Mouse (Mus musculus) gastrocnemius, postnatal 10 days (tissue): ENCODE data around the gene Afap1. TPM values are rescaled to one million over a fixed set of nuclear protein-coding genes. Genes with fewer than 3 reads are reported as not detected.

Source experiments
- DNase-seq: peaks from one replicate; pipeline ENCODE4 v3.0.0; 2021; ENCODE audit warnings: mixed read lengths
- long read RNA-seq, 2 experiments: library from polyadenylated mRNA; stranded (forward); transcript quantifications; one replicate each; pipeline ENCODE4 v2.0.0; 2021
- total RNA-seq, 2 experiments: library from RNA; stranded (reverse); gene quantifications; 2 replicates each; pipeline ENCODE4 v1.2.3; 2021

Afap1 gene
- 10 to 100 TPM; 18.6 to 25.9 TPM for total RNA-seq
- long read RNA-seq, experiment 1, full-length matches to known transcripts, result 3 of 4 reads
- long read RNA-seq, experiment 1, partial matches to known transcripts, result 1 of 4 reads
- long read RNA-seq, experiment 1, other reads (novel, unspliced or antisense), result 0 of 4 reads
- long read RNA-seq, experiment 2, full-length matches to known transcripts, result 5 of 10 reads
- long read RNA-seq, experiment 2, partial matches to known transcripts, result 0 of 10 reads
- long read RNA-seq, experiment 2, other reads (novel, unspliced or antisense), result 5 of 10 reads

- DNase-seq, result peak; percentile 100
Measured at GRCm38 (mm10) chr5:35893093-35893804, at the start of gene Afap1. Gene Afap1 (plus strand): TSS chr5:35893319.

- no peak for DNase-seq
Measured at GRCm38 (mm10) chr5:35851485-35851884, 41.6 kb upstream of the Afap1 start.

GRCm38 (mm10) chr5:35853463-35853862, 39.7 kb upstream of the Afap1 start:
- DNase-seq, result no peak

GRCm38 (mm10) chr5:35856245-35856644, 36.9 kb upstream of the Afap1 start:
- no peak for DNase-seq

- DNase-seq, result peak; percentile 82
Measured at GRCm38 (mm10) chr5:35858069-35858468, 35.0 kb upstream of the Afap1 start.

- DNase-seq, result no peak
Measured at GRCm38 (mm10) chr5:35861456-35861855, 31.7 kb upstream of the Afap1 start.

GRCm38 (mm10) chr5:35869973-35870372, 23.1 kb upstream of the Afap1 start:
- DNase-seq, result no peak

- peak; percentile 57 for DNase-seq
Measured at GRCm38 (mm10) chr5:35870408-35871012, 22.6 kb upstream of the Afap1 start.

- DNase-seq, result no peak
Measured at GRCm38 (mm10) chr5:35873382-35873781, 19.7 kb upstream of the Afap1 start.

GRCm38 (mm10) chr5:35876236-35876635, 16.9 kb upstream of the Afap1 start:
- DNase-seq, result no peak

GRCm38 (mm10) chr5:35879199-35879598, 13.9 kb upstream of the Afap1 start:
- no peak for DNase-seq

GRCm38 (mm10) chr5:35882391-35882790, 10.7 kb upstream of the Afap1 start:
- DNase-seq, result no peak

- peak; percentile 67 for DNase-seq
Measured at GRCm38 (mm10) chr5:35884262-35884661, 8.9 kb upstream of the Afap1 start.

GRCm38 (mm10) chr5:35884689-35885088, 8.4 kb upstream of the Afap1 start:
- DNase-seq, result no peak

GRCm38 (mm10) chr5:35888959-35889358, 4.2 kb upstream of the Afap1 start:
- DNase-seq, result no peak

- no peak for DNase-seq
Measured at GRCm38 (mm10) chr5:35889641-35890040, 3.5 kb upstream of the Afap1 start.

- DNase-seq, result no peak
Measured at GRCm38 (mm10) chr5:35890985-35891730, 2.0 kb upstream of the Afap1 start.

- DNase-seq, result no peak
Measured at GRCm38 (mm10) chr5:35892363-35892762, 756 bp upstream of the Afap1 start.

GRCm38 (mm10) chr5:35893805-35894260, 714 bp downstream of the Afap1 start:
- DNase-seq, result peak; percentile 67

GRCm38 (mm10) chr5:35894295-35895047, 1.4 kb downstream of the Afap1 start:
- peak; percentile 45 for DNase-seq

- DNase-seq, result no peak
Measured at GRCm38 (mm10) chr5:35895926-35896325, 2.8 kb downstream of the Afap1 start.

GRCm38 (mm10) chr5:35896556-35896955, 3.4 kb downstream of the Afap1 start:
- DNase-seq, result no peak
